Comparison of ENCODE assay signal across 32 mouse cellular contexts in genomic region chr12:59391103-59391502, GRCm38 (mm10).
"Had no signal": no experiment of that assay in that cellular context is flagged by ENCODE, and none has a peak within 500 bp of the region (broad histone marks: within the 10 kb centered on the region; RNA-seq: fewer than 3 reads in every experiment).

No protein-coding gene starts in this region.

- H3K4me1 ChIP-seq: limb, embryonic 10.5 days; limb, embryonic 12.5 days; limb, embryonic 13.5 days; limb, embryonic 15.5 days; liver, embryonic 12.5 days; liver, embryonic 13.5 days; liver, embryonic 15.5 days; lung, embryonic 15.5 days; megakaryocyte, embryonic 14.5 days; midbrain, embryonic 10.5 days; midbrain, embryonic 12.5 days; midbrain, embryonic 13.5 days; midbrain, embryonic 15.5 days; neural tube, embryonic 12.5 days; neural tube, embryonic 13.5 days had no signal

- H3K27me3 ChIP-seq: limb, embryonic 12.5 days; limb, embryonic 13.5 days; limb, embryonic 15.5 days; liver, embryonic 12.5 days; liver, embryonic 13.5 days; liver, embryonic 15.5 days; lung, embryonic 15.5 days; megakaryocyte, embryonic 14.5 days; midbrain, embryonic 12.5 days; midbrain, embryonic 13.5 days; midbrain, embryonic 15.5 days; neural tube, embryonic 12.5 days; neural tube, embryonic 13.5 days had no signal

- H3K4me2 ChIP-seq: limb, embryonic 12.5 days; limb, embryonic 13.5 days; limb, embryonic 15.5 days; liver, embryonic 11.5 days; liver, embryonic 12.5 days; liver, embryonic 13.5 days; liver, embryonic 15.5 days; lung, embryonic 14.5 days; lung, embryonic 15.5 days; midbrain, embryonic 11.5 days; midbrain, embryonic 12.5 days; midbrain, embryonic 13.5 days; midbrain, embryonic 15.5 days; neural tube, embryonic 12.5 days; neural tube, embryonic 13.5 days had no signal

- H3K27ac ChIP-seq: limb, embryonic 10.5 days; limb, embryonic 12.5 days; limb, embryonic 13.5 days; limb, embryonic 15.5 days; liver, embryonic 12.5 days; liver, embryonic 13.5 days; liver, embryonic 14.5 days; liver, embryonic 15.5 days; lung, embryonic 15.5 days; macrophage; midbrain, embryonic 10.5 days; midbrain, embryonic 12.5 days; midbrain, embryonic 13.5 days; midbrain, embryonic 15.5 days; neural tube, embryonic 12.5 days; neural tube, embryonic 13.5 days had no signal

- H3K36me3 ChIP-seq: limb, embryonic 10.5 days; limb, embryonic 12.5 days; limb, embryonic 13.5 days; limb, embryonic 15.5 days; liver, embryonic 12.5 days; liver, embryonic 13.5 days; liver, embryonic 15.5 days; lung, embryonic 15.5 days; midbrain, embryonic 10.5 days; midbrain, embryonic 12.5 days; midbrain, embryonic 13.5 days; midbrain, embryonic 15.5 days; neural tube, embryonic 12.5 days; neural tube, embryonic 13.5 days had no signal

- H3K9me3 ChIP-seq: limb, embryonic 10.5 days; limb, embryonic 12.5 days; limb, embryonic 13.5 days; limb, embryonic 15.5 days; liver, embryonic 12.5 days; liver, embryonic 13.5 days; liver, embryonic 15.5 days; lung, embryonic 15.5 days; midbrain, embryonic 10.5 days; midbrain, embryonic 12.5 days; midbrain, embryonic 13.5 days; midbrain, embryonic 15.5 days; neural tube, embryonic 12.5 days; neural tube, embryonic 13.5 days had no signal

- DNase-seq: left cerebral cortex, postnatal 4 days; liver; liver, embryonic 13.5 days; liver, postnatal 0 days; lung, adult 18-20 months; lung, adult 2 months; lung, embryonic 14.5 days; lung, postnatal 10 days; lung, postnatal 14 days; lung, postnatal 36 days; lung, postnatal 4 days; midbrain, embryonic 14.5 days had no signal

- H3K4me3 ChIP-seq: limb, embryonic 10.5 days; limb, embryonic 12.5 days; limb, embryonic 13.5 days; limb, embryonic 15.5 days; liver, embryonic 12.5 days; liver, embryonic 13.5 days; liver, embryonic 15.5 days; lung, embryonic 15.5 days; megakaryocyte, embryonic 14.5 days; midbrain, embryonic 10.5 days; midbrain, embryonic 12.5 days; midbrain, embryonic 13.5 days; midbrain, embryonic 15.5 days; myocyte; neural tube, embryonic 12.5 days; neural tube, embryonic 13.5 days had no signal

- H3K9ac ChIP-seq: limb, embryonic 12.5 days; limb, embryonic 13.5 days; limb, embryonic 15.5 days; liver, embryonic 12.5 days; liver, embryonic 13.5 days; liver, embryonic 14.5 days; liver, embryonic 15.5 days; liver, postnatal 0 days; lung, embryonic 14.5 days; lung, embryonic 15.5 days; midbrain, embryonic 12.5 days; midbrain, embryonic 13.5 days; midbrain, embryonic 15.5 days; neural tube, embryonic 12.5 days; neural tube, embryonic 13.5 days had no signal

- ATAC-seq: liver, embryonic 12.5 days; liver, postnatal 0 days; midbrain, embryonic 13.5 days; midbrain, embryonic 15.5 days; midbrain, embryonic 16.5 days had no signal
